Mouse (Mus musculus) myocyte (in vitro differentiated cells): Measurements from ENCODE around the gene Bglap.

Experiments
- E2F4 ChIP-seq: IDR thresholded peaks from one replicate; pipeline ENCODE4 v1.6.1; 2011; ENCODE audit warnings: mild to moderate bottlenecking, control low read depth, moderate library complexity; ENCODE audit not compliant: insufficient read depth
- MAX ChIP-seq: IDR thresholded peaks from one replicate; pipeline ENCODE4 v1.6.1; 2011; ENCODE audit warnings: low read depth, mild to moderate bottlenecking, control low read depth
- MYOG ChIP-seq, 3 experiments: IDR thresholded peaks; one replicate each; pipeline ENCODE4 v1.6.1; 2011; ENCODE audit warnings: control low read depth in 2 of 3, low read depth in 2 of 3, mild to moderate bottlenecking in 2 of 3; ENCODE audit not compliant: insufficient read length in 2 of 3, control insufficient read depth in 1 of 3, insufficient read depth in 1 of 3
- POLR2A ChIP-seq: IDR thresholded peaks from one replicate; pipeline ENCODE4 v1.6.1; 2011; ENCODE audit warnings: low read depth, mild to moderate bottlenecking, control low read depth, moderate library complexity; ENCODE audit not compliant: insufficient read length
- TCF12 ChIP-seq: IDR thresholded peaks from one replicate; pipeline ENCODE4 v1.6.1; 2011; ENCODE audit warnings: mild to moderate bottlenecking, control low read depth; ENCODE audit not compliant: poor library complexity, insufficient read depth, severe bottlenecking

DNA sequence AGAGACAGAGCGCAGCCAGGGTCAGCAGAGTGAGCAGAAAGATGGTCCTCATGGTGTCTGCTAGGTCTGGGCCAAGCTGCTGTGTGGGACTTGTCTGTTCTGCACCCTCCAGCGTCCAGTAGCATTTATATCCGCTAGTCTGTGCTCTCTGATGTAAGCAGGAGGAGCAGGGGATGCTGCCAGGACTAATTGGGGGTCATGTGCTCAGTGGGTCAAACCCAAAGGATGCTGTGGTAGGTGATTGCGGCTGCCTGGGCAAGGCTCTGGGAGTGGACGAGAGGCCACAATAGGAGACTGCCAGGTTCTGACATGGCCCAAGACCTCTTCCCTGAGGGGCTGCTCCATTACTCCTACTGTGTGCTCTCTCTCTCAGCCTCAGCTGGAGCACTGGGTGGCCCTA lies at the start of gene Bglap:
- TF ChIP-seq POLR2A (no peak), E2F4 (no peak), MYOG (IDR thresholded peaks at IDR 0.05; ENCODE audit: control insufficient read depth in 1 of 3, insufficient read depth in 1 of 3, insufficient read length in 2 of 3, low read depth in 2 of 3) (no peak), MAX (no peak), TCF12 (no peak)
